Mouse (Mus musculus) urinary bladder, postnatal 36 days (tissue): Measurements from ENCODE around the gene Srm.

Experiments used
- DNase-seq, 2 experiments: peaks; one replicate each; pipeline ENCODE4 v3.0.0; 2022; ENCODE audit warnings: low spot score in 2 of 2, mixed read lengths in 1 of 2

The Srm gene

DNA sequence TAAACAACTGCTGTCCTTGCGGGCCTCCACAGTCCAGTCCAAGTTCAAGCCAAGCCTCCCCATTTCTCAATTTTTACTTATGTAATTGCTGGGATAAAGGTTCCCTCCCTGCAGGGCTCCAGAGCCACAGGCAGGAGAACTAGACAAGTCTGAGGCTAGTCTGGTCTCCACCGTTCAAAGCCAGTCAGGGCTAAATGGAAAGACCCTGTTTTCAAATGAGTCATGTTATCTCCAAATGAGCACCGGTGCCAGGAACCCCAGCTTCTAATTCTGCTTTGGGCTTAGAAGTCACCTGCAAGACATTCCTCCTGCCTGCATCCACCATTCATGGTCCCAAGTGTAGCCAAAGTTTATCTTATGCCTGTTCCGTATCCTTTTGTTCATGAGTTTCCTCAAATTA, 10.6 kb downstream of the Srm start:
- DNase-seq, result no peak

DNA sequence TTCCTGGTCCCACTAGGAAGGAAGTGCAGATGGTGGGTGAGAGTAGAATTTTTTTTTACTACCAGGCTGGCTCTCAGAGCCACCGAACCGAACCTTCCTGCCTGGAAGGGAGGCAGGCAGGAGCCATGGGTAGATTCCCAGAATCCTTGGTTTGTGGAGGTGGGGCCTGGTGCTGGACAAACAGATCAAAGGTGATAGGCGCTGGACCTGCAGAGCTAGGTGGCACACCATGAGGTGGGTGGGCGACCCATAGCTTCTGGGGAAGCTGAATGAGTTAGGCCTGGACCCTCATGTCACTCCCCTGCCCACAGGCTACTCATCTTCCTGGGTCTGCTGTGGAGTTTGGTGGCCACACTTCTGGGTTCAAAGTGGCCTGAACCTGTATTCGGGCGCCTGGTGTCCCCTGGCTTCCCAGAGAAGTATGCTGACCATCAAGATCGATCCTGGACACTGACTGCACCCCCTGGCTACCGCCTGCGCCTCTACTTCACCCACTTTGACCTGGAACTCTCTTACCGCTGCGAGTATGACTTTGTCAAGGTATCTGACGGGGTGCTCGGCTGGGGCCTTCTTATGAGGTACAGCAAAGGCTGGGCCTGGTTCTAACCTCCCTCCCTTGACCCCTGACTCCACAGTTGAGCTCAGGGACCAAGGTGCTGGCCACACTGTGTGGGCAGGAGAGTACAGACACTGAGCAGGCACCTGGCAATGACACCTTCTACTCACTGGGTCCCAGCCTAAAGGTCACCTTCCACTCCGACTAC, 11.2 kb downstream of the Srm start, which contains the start of gene Masp2:
Gene Masp2 (plus strand): TSS at position 198 of the 764 bp plus-strand sequence.
- DNase-seq, result no peak

GRCm38 (mm10) chr4:148603376-148604139, 12.3 kb downstream of the Srm start:
- no peak for DNase-seq

DNA sequence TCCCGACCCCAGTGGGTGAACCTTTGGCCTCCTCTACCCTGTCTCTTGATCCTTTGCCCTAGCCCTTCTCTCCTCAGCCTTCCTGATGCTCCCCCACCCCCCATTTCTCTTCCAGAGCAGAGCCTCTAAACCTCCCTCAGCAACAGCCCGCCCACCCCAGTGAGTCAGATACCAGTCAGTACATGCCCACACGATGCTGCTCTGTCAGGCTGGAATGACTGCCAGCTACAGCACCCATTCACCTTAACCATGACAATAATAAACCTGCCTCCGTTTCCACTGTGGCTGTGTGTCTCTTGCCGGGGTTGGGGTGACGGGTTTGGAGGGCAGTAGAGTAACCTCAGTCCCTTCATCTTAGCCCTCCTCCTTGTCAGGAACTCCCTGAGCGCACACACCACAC, 12.8 kb downstream of the Srm start:
- DNase-seq, result peak in 1 of 2 experiments; percentile 55

GRCm38 (mm10) chr4:148604541-148605165, 13.3 kb downstream of the Srm start:
- peak; percentile 56 to 69 for DNase-seq

DNA sequence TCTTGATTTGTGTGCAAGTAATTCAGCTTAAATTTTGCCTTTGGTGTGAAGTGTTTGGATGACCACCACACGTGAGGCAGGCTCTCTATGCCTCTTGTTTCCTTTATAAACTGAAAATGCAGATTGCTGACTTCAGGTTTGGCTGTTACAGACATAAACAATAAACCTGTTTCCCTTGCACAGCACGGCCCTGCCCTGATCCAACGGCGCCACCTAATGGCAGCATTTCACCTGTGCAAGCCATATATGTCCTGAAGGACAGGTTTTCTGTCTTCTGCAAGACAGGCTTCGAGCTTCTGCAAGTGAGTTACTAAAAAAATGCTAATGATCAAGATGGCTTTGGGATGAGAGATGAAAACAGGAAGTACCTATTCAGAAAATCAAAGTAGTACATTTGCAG, 16.5 kb downstream of the Srm start:
- DNase-seq, result peak; percentile 72 to 82

- no peak for DNase-seq
Observed at GRCm38 (mm10) chr4:148609805-148610204, 18.5 kb downstream of the Srm start.

GRCm38 (mm10) chr4:148610631-148611364, 19.5 kb downstream of the Srm start:
- no peak for DNase-seq

GRCm38 (mm10) chr4:148612557-148612956, 21.3 kb downstream of the Srm start:
- no peak for DNase-seq

GRCm38 (mm10) chr4:148613738-148614137, 22.4 kb downstream of the Srm start:
- no peak for DNase-seq

GRCm38 (mm10) chr4:148619805-148620204, 28.5 kb downstream of the Srm start:
- DNase-seq, result no peak

DNA sequence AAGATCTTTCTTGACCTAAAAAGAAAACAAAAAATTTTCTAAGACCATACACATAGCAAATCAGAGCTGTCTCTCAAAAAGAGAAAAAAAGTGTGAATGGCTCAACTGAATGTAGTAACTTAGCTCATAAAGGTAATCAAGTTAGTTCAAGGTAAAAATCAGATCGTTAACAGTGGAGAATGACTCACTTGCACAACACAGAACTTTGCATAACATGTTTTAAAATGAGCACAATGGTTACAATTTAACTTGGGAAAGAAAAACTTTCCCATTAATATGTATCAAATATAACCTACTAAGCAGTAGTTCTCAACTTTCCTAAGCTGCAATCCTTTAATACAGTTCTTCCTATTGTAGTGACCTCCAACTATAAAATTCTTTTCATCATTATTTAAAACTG, 29.4 kb downstream of the Srm start:
- DNase-seq, result no peak

- DNase-seq, result no peak
Observed at GRCm38 (mm10) chr4:148622485-148622884, 31.2 kb downstream of the Srm start.

DNA sequence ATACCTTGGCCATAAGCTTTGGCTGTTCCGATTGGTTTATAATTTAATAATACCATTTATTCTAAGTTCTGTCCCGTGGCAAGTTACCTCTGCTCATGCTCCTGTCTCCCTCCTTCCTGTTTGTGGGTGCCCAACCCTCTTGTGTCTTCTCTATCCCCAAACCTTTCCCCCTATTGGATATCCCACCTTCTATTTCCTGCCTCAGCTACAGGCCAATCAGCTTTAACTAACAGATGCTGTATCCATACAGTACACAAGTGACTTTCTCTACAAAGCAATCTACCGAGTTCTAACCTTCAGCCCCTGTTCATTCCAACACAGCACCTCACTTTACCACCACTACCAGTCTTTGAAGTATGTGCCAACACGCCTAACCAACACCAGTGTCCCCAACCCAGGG, 32.3 kb downstream of the Srm start:
- DNase-seq, result no peak

- DNase-seq, result no peak
Observed at GRCm38 (mm10) chr4:148625010-148625409, 33.7 kb downstream of the Srm start.

DNA sequence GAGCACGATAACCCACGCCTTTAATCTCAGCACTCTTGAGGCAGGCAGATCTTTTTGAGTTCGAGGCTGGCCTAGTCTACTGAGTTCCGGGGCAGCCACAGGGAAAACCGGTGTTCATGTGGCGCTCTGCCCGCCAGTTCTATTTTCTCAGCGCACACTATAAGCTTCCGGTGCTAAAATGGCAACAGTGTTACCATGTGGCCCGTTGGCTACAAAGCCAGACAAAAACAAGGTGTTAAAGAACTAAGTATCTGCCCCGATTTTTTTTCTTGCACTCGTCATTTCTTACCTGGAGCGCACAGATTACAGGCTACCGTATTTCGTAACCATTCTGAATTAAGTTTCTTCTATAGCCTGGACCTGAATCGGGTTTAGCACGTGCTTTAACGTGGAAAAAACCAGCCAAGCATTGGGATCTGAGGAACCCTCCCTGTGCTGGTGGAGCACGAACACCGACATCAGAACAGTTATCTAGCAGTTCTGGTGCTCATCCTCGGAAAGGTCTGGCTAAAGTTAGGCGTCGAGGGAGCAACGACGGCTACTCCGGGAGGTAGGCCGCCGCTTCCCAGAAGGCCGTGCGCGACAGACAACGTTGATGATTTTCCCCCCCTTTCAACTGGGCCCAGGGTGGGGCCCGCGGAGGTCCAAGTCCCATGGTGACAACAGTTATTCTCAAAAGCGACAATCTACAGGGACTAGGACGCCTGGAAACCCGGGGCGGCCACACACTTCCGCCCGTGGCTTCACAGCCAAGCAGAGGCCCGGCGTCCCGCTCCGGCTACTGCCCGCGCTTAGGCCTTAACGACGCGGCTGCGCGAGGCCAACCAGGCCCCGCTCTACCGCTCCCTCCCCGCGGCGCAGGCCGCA, 34.7 kb downstream of the Srm start:
- DNase-seq, result peak in 1 of 2 experiments; percentile 28

DNA sequence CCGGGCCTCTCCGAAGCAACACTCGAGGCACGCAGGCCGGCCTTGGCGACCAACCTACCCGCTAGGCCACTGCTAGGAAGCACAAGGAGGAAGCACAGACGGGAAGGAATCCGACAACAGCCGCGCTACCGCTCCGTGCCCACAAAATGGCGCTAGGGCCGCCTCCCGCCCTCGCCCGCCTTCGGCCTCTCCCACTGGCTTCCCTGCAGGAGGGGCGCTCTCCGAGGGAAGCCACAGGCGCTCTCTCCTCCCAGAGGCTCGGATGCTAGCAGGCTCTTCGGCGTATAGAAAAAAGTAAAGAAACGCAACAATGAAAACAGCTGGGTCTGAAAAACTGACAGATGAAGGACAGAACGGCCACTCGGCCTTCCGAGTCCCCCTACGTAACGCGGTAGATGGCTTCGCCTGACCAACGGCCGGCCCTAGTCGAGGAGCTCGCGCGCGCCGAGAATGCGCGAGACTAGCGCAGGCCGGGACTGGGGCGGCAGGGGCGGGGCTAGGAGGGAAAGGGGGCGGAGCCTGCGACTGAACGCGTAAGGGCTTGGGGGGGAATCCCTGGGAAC, 35.4 kb downstream of the Srm start, which contains the start of gene Tardbp:
Gene Tardbp (minus strand): TSS at position 397 of the 563 bp plus-strand sequence.
- DNase-seq, result peak; percentile 92 to 96

DNA sequence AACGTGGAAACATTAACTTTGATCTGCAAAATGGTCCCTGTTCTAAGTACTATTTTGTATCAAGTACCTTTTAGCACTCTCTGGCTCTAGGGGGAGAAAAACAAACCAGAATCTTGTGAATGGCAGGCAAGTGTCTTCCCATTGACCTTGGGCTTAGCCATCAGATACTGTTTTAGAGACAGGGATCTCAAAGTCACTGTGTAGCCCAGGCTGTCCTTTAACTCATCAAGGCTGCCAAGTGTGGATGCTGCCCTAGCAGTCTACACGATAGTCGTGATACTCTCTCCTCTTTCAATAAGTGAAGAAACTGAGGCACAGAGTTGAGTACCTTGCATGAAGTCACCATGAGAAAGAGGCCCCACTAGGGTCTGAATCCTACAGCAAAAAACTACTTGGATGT, 35.9 kb downstream of the Srm start:
- DNase-seq, result no peak

GRCm38 (mm10) chr4:148632013-148632692, 40.9 kb downstream of the Srm start:
- no peak for DNase-seq
